Mouse (Mus musculus): Measurements from ENCODE around the gene Bcl2l14. TPM values are rescaled to one million over a fixed set of nuclear protein-coding genes. Genes with fewer than 3 reads are reported as not detected.

Bcl2l14 gene
- total RNA-seq, 2 experiments from 2014 or later, result not detected

DNA sequence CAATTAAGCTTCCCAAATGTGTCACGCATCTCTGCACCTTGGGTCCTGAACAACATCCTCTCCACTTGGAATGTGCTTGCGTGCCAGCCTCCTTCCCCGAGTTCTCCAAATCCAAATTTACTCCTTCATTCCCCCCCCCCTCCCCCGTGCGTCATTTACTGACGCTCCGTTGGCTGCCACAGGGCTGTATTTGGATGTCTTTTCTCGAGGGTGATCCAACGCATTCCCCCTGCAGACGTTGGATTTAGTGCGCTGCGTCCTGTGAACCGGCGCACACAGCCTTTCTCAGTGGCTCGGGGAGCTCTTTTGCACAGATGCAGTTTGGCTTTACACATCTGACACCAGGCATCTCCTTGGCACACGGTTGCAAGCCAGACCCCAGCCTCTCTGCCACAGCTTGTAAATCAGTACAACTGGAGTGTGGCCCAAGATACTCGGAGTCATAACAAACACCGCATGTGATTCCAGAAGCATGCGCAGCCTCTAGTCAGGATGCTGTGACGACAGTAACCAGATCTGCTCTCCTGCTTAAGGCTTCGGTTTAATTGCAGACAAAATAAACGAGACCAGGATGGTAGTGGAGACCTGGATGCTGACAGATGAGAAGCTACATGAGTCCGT is 43.4 kb downstream of the Bcl2l14 start:
- ATAC-seq (replicated peaks; ENCODE audit: low FRiP score, poor library complexity, severe bottlenecking), result no peak

DNA sequence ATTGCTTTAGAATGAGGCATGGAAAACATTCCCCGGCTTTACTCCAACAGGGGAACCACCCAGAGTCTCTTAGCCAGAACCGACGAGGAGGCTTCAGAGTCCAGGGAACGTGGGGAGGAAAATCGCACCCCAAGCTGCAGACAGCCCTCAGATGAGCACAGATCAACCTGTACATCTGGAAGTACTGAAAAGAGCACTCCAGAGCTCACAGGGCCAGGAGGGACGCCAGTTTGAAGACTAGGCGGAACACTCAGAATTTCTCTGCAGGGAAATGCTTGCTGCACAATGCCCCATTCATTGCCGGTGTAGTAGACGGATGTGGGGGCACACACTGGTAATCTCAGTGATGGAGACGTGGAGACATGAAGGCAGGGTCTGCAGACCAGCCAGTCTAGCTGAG is 43.9 kb downstream of the Bcl2l14 start:
- ATAC-seq (replicated peaks; ENCODE audit: low FRiP score, poor library complexity, severe bottlenecking), result no peak

DNA sequence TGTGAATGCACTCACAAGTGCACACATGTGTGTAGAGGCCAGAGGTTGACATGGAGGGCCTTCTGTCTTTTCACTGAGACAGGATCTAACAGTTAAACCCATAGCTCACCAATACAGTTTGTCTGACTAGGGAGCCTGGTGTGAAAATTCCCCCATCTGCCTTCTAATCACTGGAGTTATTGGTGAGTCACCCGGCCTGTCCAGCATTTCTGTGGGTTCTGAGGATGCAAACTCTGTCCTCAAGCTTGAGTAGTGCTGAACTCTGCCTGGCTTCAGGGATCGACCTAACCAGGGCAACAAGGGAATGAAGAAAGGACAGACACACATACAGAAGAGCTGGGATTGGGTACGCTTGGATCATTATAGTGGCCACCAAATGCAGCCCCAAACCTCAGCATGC is 45.6 kb downstream of the Bcl2l14 start:
- no peak for ATAC-seq (replicated peaks; ENCODE audit: low FRiP score, poor library complexity, severe bottlenecking)

DNA sequence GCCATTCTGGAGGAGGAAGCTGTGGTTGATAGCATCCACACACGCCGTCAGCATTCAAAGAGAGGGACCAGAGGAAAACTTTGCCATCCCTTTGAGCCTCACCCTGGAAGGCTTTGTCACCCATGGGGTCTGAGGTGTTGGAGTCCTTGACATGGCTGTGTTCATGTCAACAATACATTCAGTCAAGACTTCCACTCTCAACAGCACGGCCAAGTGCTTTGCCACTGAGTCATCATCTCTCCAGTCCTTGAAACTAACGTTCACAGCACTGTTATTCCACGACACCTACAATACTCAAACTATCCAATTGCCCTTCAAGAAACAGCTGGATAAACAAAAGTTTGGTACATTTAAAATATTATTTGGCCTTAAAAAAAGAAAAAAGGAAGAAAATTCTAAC is 46.1 kb downstream of the Bcl2l14 start:
- ATAC-seq (replicated peaks; ENCODE audit: low FRiP score, poor library complexity, severe bottlenecking), result no peak

DNA sequence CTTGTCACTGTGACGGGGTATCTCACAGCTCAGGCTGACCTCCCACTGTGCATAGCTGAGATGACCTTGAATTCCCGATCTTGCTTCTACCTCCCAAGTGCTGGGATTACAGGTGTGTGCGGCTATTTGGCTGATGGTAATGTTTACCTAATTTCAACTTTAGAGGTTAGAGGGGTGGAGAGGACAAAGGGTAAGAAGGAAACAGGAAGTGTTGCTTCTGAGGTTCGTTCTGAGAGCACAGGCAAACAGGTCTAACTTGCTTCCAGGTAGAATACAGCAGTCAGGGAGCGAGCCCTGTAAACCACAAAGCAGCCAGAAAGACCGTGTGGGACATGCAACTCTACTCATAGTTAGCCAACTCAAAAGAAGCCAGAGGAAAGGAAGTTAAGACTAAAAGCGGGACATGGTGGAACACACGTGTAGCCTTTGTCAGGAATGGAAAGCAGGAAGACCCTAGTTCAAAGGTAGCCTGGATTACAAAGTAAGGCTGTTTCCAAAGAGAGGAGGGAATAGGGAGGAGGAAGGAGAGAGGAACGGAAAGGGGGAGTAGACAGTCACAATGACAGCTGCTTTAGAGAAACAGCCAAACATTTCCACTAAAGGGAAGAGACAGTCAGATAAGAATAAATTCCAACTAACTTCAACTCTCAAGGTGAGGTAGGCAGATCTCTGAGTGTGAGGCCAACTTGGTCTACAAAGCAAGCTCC is 47.2 kb downstream of the Bcl2l14 start:
- ATAC-seq (replicated peaks; ENCODE audit: low FRiP score, poor library complexity, severe bottlenecking), result no peak

DNA sequence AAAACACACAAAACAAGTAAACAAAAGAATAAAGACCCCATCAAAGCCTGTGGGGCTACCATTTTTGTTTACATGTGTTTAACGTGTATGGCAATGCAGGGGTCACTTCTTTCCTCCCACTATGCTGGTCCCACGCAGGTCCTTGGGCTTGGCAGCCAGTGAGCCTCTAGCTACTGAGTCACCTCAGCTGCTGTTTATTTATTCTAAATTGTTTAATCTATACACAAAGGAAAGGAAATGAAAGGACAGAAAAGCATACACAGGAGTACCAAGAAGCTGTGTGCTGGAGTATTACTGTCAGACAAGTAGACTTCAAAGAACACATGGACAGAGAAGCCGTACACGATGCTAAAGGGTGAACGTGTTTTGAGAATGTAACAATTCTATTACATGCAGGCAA is 47.8 kb downstream of the Bcl2l14 start:
- ATAC-seq (replicated peaks; ENCODE audit: low FRiP score, poor library complexity, severe bottlenecking), result no peak

DNA sequence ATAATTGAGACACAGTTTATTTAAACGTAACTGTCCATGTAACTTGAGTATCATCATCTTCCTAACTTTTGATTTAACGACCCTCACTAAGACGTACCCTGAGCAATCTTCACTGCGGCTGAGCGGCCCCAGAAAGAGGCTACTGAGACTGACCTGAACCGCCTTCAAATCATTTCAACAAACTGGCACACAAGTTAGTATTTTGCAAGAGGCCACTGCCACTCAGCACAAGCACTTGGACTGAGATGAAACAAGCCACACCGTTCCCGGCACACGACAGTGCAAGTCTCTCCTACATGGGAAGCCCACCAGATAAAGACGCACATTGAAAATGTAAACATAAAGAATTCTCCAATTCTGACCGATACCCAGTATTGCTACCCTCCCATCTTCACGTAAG is 52.3 kb downstream of the Bcl2l14 start:
- ATAC-seq (replicated peaks; ENCODE audit: low FRiP score, poor library complexity, severe bottlenecking), result no peak

DNA sequence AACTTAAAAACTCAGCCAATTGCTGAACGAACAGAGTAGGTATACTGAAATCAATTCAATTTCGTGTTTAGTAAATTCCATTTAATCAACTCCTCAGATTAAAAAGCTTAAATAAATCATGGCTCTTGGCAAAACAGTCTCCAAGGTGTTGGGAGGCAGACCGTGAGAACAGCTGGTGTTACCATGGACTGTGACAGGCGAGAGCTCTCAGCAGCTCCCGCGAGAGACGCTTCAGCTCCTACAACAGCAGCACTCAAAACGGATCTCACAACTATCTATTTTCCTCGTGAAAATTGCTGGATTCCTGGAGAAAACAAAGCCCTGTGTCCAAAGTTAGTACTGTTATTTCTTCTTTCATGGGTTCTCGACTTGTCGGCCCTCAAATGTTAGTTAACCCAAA is 53.8 kb downstream of the Bcl2l14 start:
- ATAC-seq (replicated peaks; ENCODE audit: low FRiP score, poor library complexity, severe bottlenecking), result no peak

DNA sequence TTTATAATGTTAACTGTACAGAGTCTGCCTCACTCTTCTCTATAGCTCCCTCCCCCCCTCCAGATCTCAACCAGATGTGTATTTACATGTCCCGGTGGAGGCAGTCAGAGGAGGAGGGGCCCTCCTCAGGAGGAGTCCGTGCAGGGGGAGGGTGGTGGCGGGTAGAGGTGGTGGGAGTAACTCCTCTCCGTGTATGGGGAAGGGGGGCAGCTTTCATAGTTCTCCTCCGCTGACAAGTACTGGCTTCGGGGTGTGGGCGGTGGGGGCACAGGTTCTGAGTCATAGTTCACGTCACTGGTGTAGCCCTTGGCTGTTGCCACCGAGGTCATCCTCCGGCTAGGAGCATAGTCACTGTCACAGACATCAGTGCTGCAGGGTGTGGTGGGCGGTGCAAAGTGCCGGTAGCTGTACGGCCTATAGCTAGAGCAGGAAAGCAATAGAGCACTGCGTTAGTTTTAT is 54.6 kb downstream of the Bcl2l14 start:
- ATAC-seq (replicated peaks; ENCODE audit: low FRiP score, poor library complexity, severe bottlenecking), result no peak

DNA sequence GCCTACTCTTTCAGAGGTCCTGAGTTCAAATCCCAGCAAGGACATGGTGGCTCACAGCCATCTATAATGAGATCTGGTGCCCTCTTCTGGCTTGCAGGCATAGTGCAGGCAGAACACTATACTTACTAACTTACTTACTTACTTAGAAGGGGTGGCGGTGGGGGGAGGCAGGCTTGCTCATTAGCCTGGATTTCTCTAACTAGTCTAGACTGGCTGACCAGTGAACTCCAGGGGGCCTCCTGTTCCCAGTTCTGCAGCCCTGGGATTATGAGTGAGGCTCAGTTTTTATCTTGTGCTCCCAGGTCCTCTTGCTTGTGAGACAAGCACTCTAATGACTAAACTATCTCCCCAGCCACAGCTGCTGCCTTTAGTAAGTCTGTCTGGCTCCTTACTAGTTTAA is 58.0 kb downstream of the Bcl2l14 start:
- ATAC-seq (replicated peaks; ENCODE audit: low FRiP score, poor library complexity, severe bottlenecking), result peak; percentile 65; the same call in 1 of the 2 replicates

DNA sequence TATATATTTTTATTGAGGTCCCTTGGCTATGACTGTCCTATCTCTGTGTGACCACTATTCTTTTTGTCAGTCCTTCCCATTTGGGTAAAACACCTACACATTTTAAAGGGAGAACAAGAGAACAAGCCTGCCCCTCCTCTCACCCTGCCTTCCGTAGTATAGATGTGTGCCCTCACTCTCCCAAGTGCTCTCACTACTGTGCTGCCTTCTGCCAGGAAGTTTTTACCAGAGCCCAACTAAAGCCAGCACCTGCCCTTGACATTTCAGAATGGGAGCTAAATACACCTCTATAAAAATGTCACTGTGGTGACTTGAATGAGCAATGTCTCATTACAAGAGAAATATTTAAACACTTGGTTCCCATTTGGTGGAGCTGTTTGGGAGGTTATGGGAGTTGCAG is 62.3 kb downstream of the Bcl2l14 start:
- no peak for ATAC-seq (replicated peaks; ENCODE audit: low FRiP score, poor library complexity, severe bottlenecking)

DNA sequence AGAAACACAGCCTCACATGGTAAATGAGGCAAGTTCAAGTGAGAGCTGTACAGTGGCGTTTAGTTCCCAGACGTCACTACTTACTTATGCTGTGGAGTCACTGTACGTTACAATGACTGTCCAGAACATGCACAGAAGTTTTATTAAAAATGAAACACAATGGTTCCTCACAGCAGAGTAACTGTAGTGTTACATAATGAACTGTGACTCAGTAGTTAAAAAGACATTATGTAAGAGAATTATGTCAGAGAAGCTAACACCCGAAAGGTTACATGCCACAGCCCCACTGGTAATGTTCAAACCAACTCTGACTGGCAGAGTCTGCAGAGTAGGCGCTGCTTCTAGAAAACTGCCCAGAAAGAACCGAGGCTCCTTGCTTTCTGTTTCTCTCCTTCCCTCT is 65.1 kb downstream of the Bcl2l14 start:
- ATAC-seq (replicated peaks; ENCODE audit: low FRiP score, poor library complexity, severe bottlenecking), result no peak

DNA sequence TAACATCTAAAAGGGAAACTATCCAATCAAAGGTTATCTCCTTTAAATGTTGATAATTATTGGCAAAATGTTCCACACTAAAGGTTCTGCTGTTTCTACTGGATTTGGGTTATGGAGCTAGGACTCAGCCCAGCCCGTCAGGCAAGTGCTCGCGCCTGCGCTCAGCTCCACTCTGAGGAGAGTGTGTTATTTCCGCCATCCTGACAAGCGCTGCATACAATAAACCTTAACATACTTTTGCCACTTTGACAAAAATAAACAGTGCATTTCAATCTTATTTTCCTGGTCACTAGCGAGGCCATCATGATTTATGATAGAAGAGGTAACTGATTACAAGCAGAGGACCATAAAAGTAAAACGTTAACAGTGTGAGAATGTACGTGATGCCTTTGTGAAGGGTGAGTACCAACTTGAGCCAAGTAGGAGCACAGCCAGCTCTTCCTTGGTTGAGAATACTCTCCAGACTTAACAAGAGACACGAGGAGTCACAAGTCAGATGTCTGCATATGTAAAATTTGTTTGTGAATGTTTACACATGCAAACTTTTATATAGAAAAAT is 70.6 kb downstream of the Bcl2l14 start:
- ATAC-seq (replicated peaks; ENCODE audit: low FRiP score, poor library complexity, severe bottlenecking), result no peak

DNA sequence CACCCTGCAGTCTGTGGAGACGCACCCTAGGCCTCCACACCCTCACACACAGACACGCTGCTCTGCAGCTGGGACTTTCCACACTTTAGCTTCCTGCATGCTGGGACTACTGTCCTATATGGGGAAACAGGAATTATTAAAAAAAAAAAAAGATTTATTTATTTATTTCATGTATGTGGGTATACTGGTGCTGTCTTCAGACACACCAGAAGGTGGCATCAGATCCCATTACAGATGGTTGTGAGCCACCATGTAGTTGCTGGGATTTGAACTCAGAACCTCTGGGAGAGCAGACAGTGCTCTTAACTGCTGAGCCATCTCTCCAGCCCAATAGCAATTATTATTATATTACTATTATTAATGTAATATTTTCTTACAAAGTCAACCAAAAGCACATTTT is 73.2 kb downstream of the Bcl2l14 start:
- ATAC-seq (replicated peaks; ENCODE audit: low FRiP score, poor library complexity, severe bottlenecking), result no peak

DNA sequence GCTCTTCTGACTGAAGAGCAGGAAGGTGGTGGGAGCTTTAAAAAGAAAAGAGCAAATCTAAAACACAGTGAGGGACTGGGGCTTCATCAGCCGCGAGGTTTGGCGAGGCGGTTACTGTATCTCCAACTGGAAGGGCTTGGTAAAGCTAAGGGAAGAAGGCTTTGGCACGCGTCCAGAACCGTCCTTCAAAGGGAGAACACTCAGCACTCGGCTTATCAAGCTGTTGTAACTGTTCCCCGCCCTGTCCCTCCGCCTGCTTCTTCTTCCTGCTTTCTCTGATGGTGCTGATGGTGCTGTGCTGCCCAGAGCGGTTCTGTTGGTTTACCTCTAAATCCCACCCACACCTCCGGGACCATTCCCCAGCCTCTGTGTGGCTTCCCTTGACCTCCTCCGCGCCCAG is 74.7 kb downstream of the Bcl2l14 start:
- ATAC-seq (replicated peaks; ENCODE audit: low FRiP score, poor library complexity, severe bottlenecking), result peak; percentile 79

DNA sequence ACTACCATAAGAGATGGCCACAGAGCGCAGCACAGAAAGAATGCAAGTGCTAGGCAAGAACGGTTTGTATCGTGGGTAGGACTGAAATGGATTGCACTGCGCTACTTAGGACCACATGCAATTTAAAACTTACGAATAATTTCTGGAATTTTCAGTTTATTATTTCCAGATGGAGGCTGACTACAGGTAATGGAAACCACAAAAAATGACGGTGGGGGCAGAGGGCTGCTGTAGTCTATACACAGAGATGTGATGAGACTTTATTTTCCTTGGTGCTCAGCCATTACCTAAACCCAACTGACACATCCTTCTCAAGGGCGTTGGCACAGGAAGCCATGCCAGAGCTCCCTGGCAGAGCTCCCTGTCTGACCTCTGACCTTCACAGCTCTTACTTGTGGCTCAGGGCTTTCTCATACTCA is 77.0 kb downstream of the Bcl2l14 start:
- no peak for ATAC-seq (replicated peaks; ENCODE audit: low FRiP score, poor library complexity, severe bottlenecking)

DNA sequence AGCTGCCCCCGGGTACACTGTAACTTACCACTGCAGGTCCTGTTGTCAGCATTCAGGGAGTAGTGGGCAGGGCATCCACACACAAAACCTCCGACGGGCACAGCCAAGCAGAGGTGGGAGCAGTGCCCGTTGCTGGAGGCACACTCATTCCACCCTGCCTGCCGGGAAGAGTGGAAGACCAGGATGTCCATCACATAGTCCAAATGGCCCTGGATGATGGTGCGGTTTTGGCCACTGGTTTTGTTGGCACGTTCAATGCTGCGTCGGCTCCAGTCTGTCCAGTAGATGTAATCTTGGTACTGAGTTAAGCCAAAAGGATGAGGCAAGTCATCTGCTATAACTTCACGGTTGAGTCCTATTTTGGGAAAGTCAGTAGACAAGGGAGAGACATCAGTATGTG is 83.4 kb downstream of the Bcl2l14 start:
- no peak for ATAC-seq (replicated peaks; ENCODE audit: low FRiP score, poor library complexity, severe bottlenecking)

DNA sequence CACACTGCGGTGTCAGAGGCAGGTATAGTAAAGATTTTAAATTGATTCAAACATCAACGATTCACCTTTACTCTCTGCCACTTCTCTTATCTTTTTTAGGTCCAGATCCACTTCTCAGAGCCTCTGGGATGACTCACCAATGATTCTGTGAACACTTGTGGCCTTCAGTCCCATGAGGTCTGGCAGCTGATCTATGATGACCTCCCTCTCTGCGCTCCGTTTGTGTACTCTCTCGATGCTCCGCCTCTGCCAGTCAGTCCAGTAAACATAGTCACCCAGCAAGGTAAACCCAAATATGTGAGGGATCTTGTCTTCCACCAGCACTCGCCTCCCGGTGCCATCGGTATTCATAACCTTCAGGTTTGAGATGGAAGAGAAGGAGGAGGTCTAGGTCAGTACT is 90.2 kb downstream of the Bcl2l14 start:
- ATAC-seq (replicated peaks; ENCODE audit: low FRiP score, poor library complexity, severe bottlenecking), result no peak
